Mouse (Mus musculus) left cerebral cortex, postnatal 25 days (tissue): ENCODE measurements around the gene Ccdc15. TPM values are rescaled to one million over a fixed set of nuclear protein-coding genes. Genes with fewer than 3 reads are reported as not detected.
A peak's percentile ranks its signal among the peaks of the same experiment; 100 is the strongest.

Experiments used
- DNase-seq, 2 experiments: peaks; one replicate each; pipeline ENCODE4 v3.0.0; 2022; ENCODE audit warnings: low spot score in 2 of 2, mixed read lengths in 1 of 2
- intact Hi-C: fragments of 180-260 bp; cut with DNase I; formaldehyde crosslinking; loops from one replicate; pipeline ENCODE4 v1.15.1; 2025
- total RNA-seq, 2 experiments: library from RNA; stranded (reverse); gene quantifications; 2 replicates each; pipeline ENCODE4 v1.2.3; 2021

Ccdc15 gene
- total RNA-seq: 1 to 10 TPM; 1.5 to 2.2 TPM

- intact Hi-C loops: no loop called here
Measured at GRCm38 (mm10) chr9:37347988-37348642, at the start of gene Ccdc15. Gene Ccdc15, minus strand, starts transcription at chr9:37348432.

GRCm38 (mm10) chr9:37393482-37394131 is 45.4 kb upstream of the Ccdc15 start:
- no peak for DNase-seq
- intact Hi-C loops: no loop called here

More at GRCm38 (mm10) chr9:37347988-37348642, at the start of gene Ccdc15:
- peak; percentile 97 to 98 for DNase-seq

GRCm38 (mm10) chr9:37392071-37392470 is 43.8 kb upstream of the Ccdc15 start:
- intact Hi-C loops: no loop called here
- DNase-seq: no peak

GRCm38 (mm10) chr9:37390891-37391290 is 42.7 kb upstream of the Ccdc15 start:
- intact Hi-C loops: no loop called here
- DNase-seq: no peak

GRCm38 (mm10) chr9:37384284-37385182 is 36.3 kb upstream of the Ccdc15 start:
- intact Hi-C loops: no loop called here
- DNase-seq: peak; percentile 29 to 35

- DNase-seq: no peak
- intact Hi-C loops: no loop called here
Measured at GRCm38 (mm10) chr9:37383161-37383560, 34.9 kb upstream of the Ccdc15 start.

GRCm38 (mm10) chr9:37375718-37376117 is 27.5 kb upstream of the Ccdc15 start:
- intact Hi-C loops: no loop called here
- peak in 1 of 2 experiments; percentile 62 for DNase-seq

- intact Hi-C loops: no loop called here
- DNase-seq: no peak
Measured at GRCm38 (mm10) chr9:37371232-37371801, 23.1 kb upstream of the Ccdc15 start.

- no peak for DNase-seq
- intact Hi-C loops: no loop called here
Measured at GRCm38 (mm10) chr9:37368860-37369259, 20.6 kb upstream of the Ccdc15 start.

GRCm38 (mm10) chr9:37368081-37368830 is 20.0 kb upstream of the Ccdc15 start:
- no peak for DNase-seq
- intact Hi-C loops: no loop called here

GRCm38 (mm10) chr9:37367301-37368080 is 19.3 kb upstream of the Ccdc15 start, which contains the start of gene Hepacam:
Gene Hepacam, plus strand, starts transcription at chr9:37367351.
- DNase-seq: peak in 1 of 2 experiments; percentile 70
- intact Hi-C loops: no loop called here

- no peak for DNase-seq
- intact Hi-C loops: no loop called here
Measured at GRCm38 (mm10) chr9:37365706-37366105, 17.5 kb upstream of the Ccdc15 start.

- DNase-seq: no peak
Measured at GRCm38 (mm10) chr9:37364392-37364791, 16.2 kb upstream of the Ccdc15 start.

GRCm38 (mm10) chr9:37363551-37363950 is 15.3 kb upstream of the Ccdc15 start:
- intact Hi-C loops: no loop called here
- no peak for DNase-seq

More at GRCm38 (mm10) chr9:37364392-37364791, 16.2 kb upstream of the Ccdc15 start:
- intact Hi-C loops: no loop called here

GRCm38 (mm10) chr9:37362881-37363280 is 14.6 kb upstream of the Ccdc15 start:
- intact Hi-C loops: no loop called here
- no peak for DNase-seq

GRCm38 (mm10) chr9:37362084-37362483 is 13.9 kb upstream of the Ccdc15 start:
- intact Hi-C loops: no loop called here

GRCm38 (mm10) chr9:37359331-37360220 is 11.3 kb upstream of the Ccdc15 start:
- DNase-seq: peak; percentile 81 to 92
- intact Hi-C loops: no loop called here

More at GRCm38 (mm10) chr9:37362084-37362483, 13.9 kb upstream of the Ccdc15 start:
- DNase-seq: no peak
